Mouse (Mus musculus) lung, embryonic 16.5 days (tissue): ENCODE results near the gene Spryd3. TPM values are rescaled to one million over a fixed set of nuclear protein-coding genes. Genes with fewer than 3 reads are reported as not detected.
A peak's percentile ranks its signal among the peaks of the same experiment; 100 is the strongest.

Experiments
- ATAC-seq: fragments of 200-750 bp; cut with Nextera tagmentation; 2 replicates; pipeline ENCODE4 v1.8.0; 2017; ENCODE audit warnings: low read depth, mild to moderate bottlenecking, moderate library complexity
- H3K27ac ChIP-seq: fragments of 300-500 bp; sonication (generic); 2 replicates; pipeline ENCODE4 v1.5.1; 2014; ENCODE audit warnings: mild to moderate bottlenecking, control low read depth, low read length
- H3K27me3 ChIP-seq: fragments of 300-500 bp; sonication (generic); 2 replicates; pipeline ENCODE4 v1.6.1; 2014; ENCODE audit warnings: low read depth, low read length, mixed read lengths; ENCODE audit not compliant: control insufficient read depth, insufficient read depth
- H3K36me3 ChIP-seq: fragments of 300-500 bp; sonication (generic); 2 replicates; pipeline ENCODE4 v1.6.1; 2014; ENCODE audit warnings: low read length; ENCODE audit not compliant: control insufficient read depth, insufficient read depth
- H3K4me1 ChIP-seq: fragments of 300-500 bp; sonication (generic); replicated peaks from 2 replicates; pipeline ENCODE4 v1.6.1; 2014; ENCODE audit warnings: low read length, mixed read lengths; ENCODE audit not compliant: control insufficient read depth, insufficient read depth
- H3K4me2 ChIP-seq: fragments of 300-500 bp; sonication (generic); 2 replicates; pipeline ENCODE4 v1.6.1; 2014; ENCODE audit warnings: low read depth, low read length, control low read depth
- H3K4me3 ChIP-seq: fragments of 300-500 bp; sonication (generic); 2 replicates; pipeline ENCODE4 v1.5.1; 2014; ENCODE audit warnings: mild to moderate bottlenecking, low read length, control low read depth
- H3K9ac ChIP-seq: fragments of 300-500 bp; sonication (generic); 2 replicates; pipeline ENCODE4 v1.6.1; 2014; ENCODE audit warnings: low read length, control low read depth
- H3K9me3 ChIP-seq: fragments of 300-500 bp; sonication (generic); 2 replicates; pipeline ENCODE4 v1.6.1; 2016; ENCODE audit warnings: low read length; ENCODE audit not compliant: control insufficient read depth
- WGBS: fragments of 180-500 bp; shearing (Covaris S2); extraction: QIAGEN DNeasy Blood & Tissue Kit; methylation state at CpG from one replicate; pipeline ENCODE4 v1.1.7; 2014; 5-methylcytosine and 5-hydroxymethylcytosine counted together
- polyA plus RNA-seq: library from polyadenylated mRNA; unstranded; fragments of >200 nt; fragmentation: Nextera tagmentation; extraction: Ambion mirVana; gene quantifications from 2 replicates; pipeline ENCODE4 v1.2.1, GENCODE M21; 2015

The Spryd3 gene
- polyA plus RNA-seq, 1 experiment from 2014 or later = 22.7 TPM

- Histone ChIP-seq H3K9ac (peak overlapping the region; percentile 94; the same call in 1 of the 2 replicates), H3K4me2 (peak overlapping the region; percentile 90), H3K4me3 (peak overlapping the region; percentile 66), H3K9me3 (no peaks in the 10 kb centered on the region), H3K4me1 (peaks cover 60% of the 10 kb centered on the region), H3K27ac (peak overlapping the region; percentile 100), H3K36me3 (peaks cover 17% of the 10 kb centered on the region), H3K27me3 (no peaks in the 10 kb centered on the region)
- no peak for ATAC-seq
- WGBS = 35% methylated on average over 5 of the region's 5 CpGs
These were observed 36.8 kb downstream of the Spryd3 start for GRCm38 (mm10) chr15:102099260-102099659.

- Histone ChIP-seq H3K36me3 (peaks cover 28% of the 10 kb centered on the region), H3K27ac (no peak overlapping the region), H3K4me2 (no peak overlapping the region), H3K9ac (no peak overlapping the region), H3K9me3 (no peaks in the 10 kb centered on the region), H3K4me3 (no peak overlapping the region), H3K4me1 (peaks cover 49% of the 10 kb centered on the region), H3K27me3 (no peaks in the 10 kb centered on the region)
- 24% methylated on average over 5 of the region's 5 CpGs for WGBS
- no peak for ATAC-seq
These were observed 38.0 kb downstream of the Spryd3 start for GRCm38 (mm10) chr15:102097991-102098555.

GRCm38 (mm10) chr15:102097147-102097915, 38.7 kb downstream of the Spryd3 start:
- Histone ChIP-seq H3K27ac (0 out of 2 replicates have a peak overlapping the region, but pooled peaks have one; percentile 37), H3K36me3 (peaks cover 35% of the 10 kb centered on the region), H3K4me2 (no peak overlapping the region), H3K4me1 (peaks cover 42% of the 10 kb centered on the region), H3K4me3 (no peak overlapping the region), H3K9ac (no peak overlapping the region), H3K27me3 (no peaks in the 10 kb centered on the region), H3K9me3 (no peaks in the 10 kb centered on the region)
- no peak for ATAC-seq
- WGBS = 62% methylated on average over 8 of the region's 8 CpGs

- Histone ChIP-seq H3K27ac (no peak overlapping the region), H3K4me2 (no peak overlapping the region), H3K4me3 (no peak overlapping the region), H3K4me1 (peaks cover 24% of the 10 kb centered on the region), H3K9ac (no peak overlapping the region), H3K27me3 (no peaks in the 10 kb centered on the region), H3K9me3 (no peaks in the 10 kb centered on the region), H3K36me3 (peaks cover 57% of the 10 kb centered on the region)
- no peak for ATAC-seq
- 77% methylated on average over 16 of the region's 16 CpGs for WGBS
These were observed 41.0 kb downstream of the Spryd3 start for GRCm38 (mm10) chr15:102094988-102095387.

GRCm38 (mm10) chr15:102094157-102094556, 41.9 kb downstream of the Spryd3 start:
- Histone ChIP-seq H3K36me3 (peaks cover 65% of the 10 kb centered on the region), H3K4me2 (no peak overlapping the region)
- 56% methylated on average over 2 of the region's 2 CpGs for WGBS

GRCm38 (mm10) chr15:102092222-102092621, 43.8 kb downstream of the Spryd3 start:
- WGBS = 77% methylated on average over 4 of the region's 4 CpGs

More at GRCm38 (mm10) chr15:102094157-102094556, 41.9 kb downstream of the Spryd3 start:
- Histone ChIP-seq H3K4me3 (no peak overlapping the region), H3K27ac (no peak overlapping the region), H3K9me3 (no peaks in the 10 kb centered on the region), H3K4me1 (peaks cover 18% of the 10 kb centered on the region), H3K9ac (no peak overlapping the region), H3K27me3 (no peaks in the 10 kb centered on the region)
- ATAC-seq = no peak

GRCm38 (mm10) chr15:102091688-102092087, 44.3 kb downstream of the Spryd3 start:
- H3K36me3 ChIP-seq = peaks cover 86% of the 10 kb centered on the region
- H3K9ac ChIP-seq = no peak overlapping the region
- no peak for ATAC-seq
- H3K27ac ChIP-seq = no peak overlapping the region
- H3K27me3 ChIP-seq = no peaks in the 10 kb centered on the region
- 78% methylated on average over 1 of the region's 1 CpGs for WGBS
- no peaks in the 10 kb centered on the region for H3K4me1 ChIP-seq
- H3K4me2 ChIP-seq = no peak overlapping the region
- H3K9me3 ChIP-seq = no peaks in the 10 kb centered on the region
- H3K4me3 ChIP-seq = no peak overlapping the region

More at GRCm38 (mm10) chr15:102092222-102092621, 43.8 kb downstream of the Spryd3 start:
- H3K9me3 ChIP-seq = no peaks in the 10 kb centered on the region
- H3K27me3 ChIP-seq = no peaks in the 10 kb centered on the region
- H3K4me2 ChIP-seq = no peak overlapping the region
- ATAC-seq = no peak
- H3K9ac ChIP-seq = no peak overlapping the region
- H3K36me3 ChIP-seq = peaks cover 82% of the 10 kb centered on the region
- no peak overlapping the region for H3K4me3 ChIP-seq
- peaks cover 2% of the 10 kb centered on the region; the same call in 1 of the 2 replicates for H3K4me1 ChIP-seq
- H3K27ac ChIP-seq = no peak overlapping the region

GRCm38 (mm10) chr15:102091063-102091679, 44.9 kb downstream of the Spryd3 start:
- ATAC-seq = no peak
- 74% methylated on average over 12 of the region's 12 CpGs for WGBS
- no peaks in the 10 kb centered on the region for H3K9me3 ChIP-seq
- H3K9ac ChIP-seq = no peak overlapping the region
- H3K27me3 ChIP-seq = no peaks in the 10 kb centered on the region
- H3K27ac ChIP-seq = no peak overlapping the region
- no peak overlapping the region for H3K4me3 ChIP-seq
- peaks cover 89% of the 10 kb centered on the region for H3K36me3 ChIP-seq
- no peaks in the 10 kb centered on the region for H3K4me1 ChIP-seq
- no peak overlapping the region for H3K4me2 ChIP-seq

- 78% methylated on average over 12 of the region's 12 CpGs for WGBS
- no peaks in the 10 kb centered on the region for H3K27me3 ChIP-seq
- H3K9me3 ChIP-seq = no peaks in the 10 kb centered on the region
- H3K27ac ChIP-seq = no peak overlapping the region
- no peaks in the 10 kb centered on the region for H3K4me1 ChIP-seq
- H3K9ac ChIP-seq = no peak overlapping the region
- no peak overlapping the region for H3K4me3 ChIP-seq
- no peak overlapping the region for H3K4me2 ChIP-seq
- H3K36me3 ChIP-seq = peaks cover 90% of the 10 kb centered on the region
- no peak for ATAC-seq
These were observed 46.0 kb downstream of the Spryd3 start for GRCm38 (mm10) chr15:102089914-102090585.
